Mouse (Mus musculus): Measurements from ENCODE around the gene Fam136a.
"Not testable (repeated sequence)": the region's sequence is repeated elsewhere in the genome, so short reads cannot be mapped to it uniquely, and the experiment has no call there.

Fam136a gene

DNA sequence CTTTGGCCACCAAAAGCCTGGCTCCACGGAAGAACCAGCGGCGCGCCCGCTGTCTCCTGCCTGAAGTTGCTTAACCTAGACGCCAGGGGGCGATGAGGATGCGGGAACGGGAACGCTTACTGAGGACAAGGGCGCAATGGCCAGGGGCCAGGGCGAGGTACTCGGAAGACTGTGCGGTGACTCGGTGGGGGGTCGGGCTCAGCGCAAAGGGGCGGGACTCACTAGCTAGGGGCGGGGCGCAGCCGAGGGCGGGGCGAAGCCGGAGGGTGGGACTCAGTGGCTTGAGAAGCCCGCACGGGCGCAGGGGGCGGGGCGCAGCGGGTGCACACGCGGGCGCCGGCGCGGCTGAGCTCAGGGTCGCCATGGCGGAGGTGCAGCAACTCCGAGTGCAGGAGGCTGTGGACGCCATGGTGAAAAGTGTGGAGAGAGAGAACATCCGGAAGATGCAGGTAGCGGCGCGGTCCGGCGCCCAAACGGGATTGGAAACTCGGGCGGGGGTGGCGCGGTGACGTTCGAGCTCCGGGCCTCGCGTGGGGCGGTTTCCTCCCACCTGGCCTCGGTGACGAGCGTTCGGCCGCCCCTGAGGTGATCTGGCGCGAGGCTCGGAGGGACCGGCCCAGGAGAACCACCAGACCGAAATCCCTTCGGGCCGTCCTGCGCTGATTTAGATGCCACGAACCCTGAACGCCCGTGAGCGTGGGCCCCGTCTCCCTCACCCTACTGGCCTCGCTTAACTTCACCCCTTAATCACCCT lies at the start of gene Fam136a:
Gene Fam136a (plus strand): TSS at position 276 of the 754 bp plus-strand sequence.
- DNase-seq, result peak; percentile 93

DNA sequence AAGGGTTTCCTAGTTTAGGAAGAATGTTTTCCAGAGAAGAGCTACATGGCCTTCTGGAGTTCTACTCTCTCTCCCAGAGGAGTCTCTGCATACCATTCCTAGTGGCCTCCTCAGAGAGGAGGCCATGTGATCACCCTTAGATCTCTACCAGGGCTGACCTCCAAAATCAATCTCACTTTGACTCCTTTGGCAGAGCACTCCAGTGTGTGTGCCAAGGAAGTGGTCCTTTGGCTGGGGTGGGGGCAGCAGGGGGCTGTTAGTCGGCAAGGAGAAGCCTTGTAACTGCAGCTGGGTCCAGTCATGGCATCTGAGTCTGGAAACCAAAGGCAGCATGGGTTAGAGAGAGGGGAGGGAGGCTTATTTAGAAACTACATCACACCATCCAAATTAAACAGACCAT lies 48.4 kb upstream of the Fam136a start:
- DNase-seq, result no peak

DNA sequence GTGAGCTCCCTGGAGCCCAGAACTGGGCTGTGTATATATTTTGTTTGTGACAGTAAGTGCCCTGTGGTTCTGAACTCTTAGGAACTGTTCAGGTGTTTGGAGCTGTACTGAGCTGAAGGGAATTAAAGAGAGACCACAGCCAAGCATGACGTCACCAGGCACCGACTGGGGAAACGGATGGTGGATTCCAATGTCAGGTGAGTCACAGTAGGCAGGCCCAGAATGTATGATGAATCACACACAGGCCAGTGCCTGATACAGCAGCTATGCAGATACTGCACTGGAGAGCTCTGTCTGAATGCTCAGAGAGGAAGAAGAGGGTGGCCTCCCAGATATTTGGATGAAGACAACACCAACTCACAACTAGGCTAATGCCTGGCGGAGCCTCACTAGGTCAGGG lies 46.6 kb upstream of the Fam136a start:
- peak; percentile 49 for DNase-seq

DNA sequence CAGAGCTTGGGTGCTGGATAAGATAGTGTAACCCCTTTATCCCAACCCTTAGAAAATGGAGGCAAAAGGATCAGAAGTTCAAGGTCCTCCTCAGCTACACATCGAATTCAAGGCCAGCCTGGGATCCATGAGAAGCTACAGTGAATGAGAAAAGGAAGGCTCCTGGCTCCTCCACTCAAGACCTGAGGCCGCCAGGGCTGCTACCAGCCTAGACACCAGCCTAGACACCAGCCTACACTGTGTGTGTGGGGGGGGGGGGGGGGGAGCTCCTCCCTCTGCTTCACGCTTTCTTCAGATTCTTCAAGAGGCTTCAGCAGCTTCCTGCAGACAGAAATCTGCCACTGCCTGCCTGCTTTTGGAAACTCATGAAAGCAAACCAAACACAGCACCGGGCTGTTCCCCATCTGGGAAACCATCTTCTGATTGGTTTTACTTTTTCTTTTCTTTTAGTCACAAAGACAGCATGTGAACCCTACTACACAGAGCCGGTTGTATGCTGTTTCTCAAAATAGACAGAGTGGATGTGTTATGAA lies 43.3 kb upstream of the Fam136a start:
- no peak for DNase-seq

DNA sequence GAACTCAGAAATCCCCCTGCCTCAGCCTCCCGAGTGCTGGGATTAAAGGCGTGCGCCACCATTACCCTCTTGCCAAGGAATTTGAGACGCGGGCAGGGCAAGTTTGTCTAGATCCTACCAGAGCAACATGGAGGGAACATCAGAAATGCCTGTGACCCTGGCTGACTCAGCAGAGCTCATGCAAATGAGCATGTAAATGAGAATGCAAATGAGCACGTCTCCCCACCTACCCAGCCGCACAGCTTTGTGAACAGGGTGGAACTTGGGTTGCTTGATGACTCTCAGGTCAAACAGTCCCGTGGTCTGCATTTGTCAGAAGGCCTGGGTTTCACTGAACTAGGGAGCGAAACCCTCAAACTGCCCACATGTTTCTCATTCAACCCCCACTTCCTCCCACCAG lies 42.5 kb upstream of the Fam136a start:
- no peak for DNase-seq

DNA sequence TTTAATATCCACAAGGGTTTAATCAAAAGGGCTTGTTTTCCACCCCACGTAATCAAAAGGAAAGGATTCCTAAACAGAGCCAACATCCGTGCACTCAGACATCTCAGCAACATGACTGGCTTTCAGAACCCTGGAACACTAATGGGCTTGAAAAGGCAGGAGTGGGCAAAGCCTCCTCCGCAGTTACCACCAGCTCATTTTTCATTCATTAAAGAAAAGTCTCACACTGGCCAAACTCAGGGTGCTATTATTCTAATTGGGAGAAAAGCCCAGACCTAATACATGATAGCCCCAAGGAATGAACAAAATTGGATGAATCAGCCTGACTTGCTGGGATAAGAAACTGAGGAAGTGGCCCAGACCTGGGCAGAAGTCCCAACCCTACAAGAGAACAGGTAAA lies 41.0 kb upstream of the Fam136a start:
- no peak for DNase-seq

DNA sequence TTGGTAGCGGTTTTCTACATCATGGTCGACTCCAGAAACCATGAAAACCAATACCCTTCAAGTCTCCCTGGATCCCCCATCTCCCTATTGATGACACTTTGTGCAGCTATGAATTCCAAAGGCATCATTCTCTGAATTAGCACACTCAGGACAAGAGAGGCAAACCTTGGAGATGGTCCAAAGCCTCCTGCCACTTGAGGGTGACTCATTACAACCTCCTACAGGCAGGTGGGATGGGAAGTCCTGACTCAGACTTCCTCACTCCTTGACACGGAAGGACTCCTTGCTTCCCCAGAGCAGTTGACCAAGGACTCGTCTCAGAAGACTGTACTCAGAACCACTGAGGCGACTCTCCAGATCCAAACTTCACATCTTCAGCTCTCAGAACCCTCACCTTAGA lies 39.8 kb upstream of the Fam136a start:
- peak; percentile 32 for DNase-seq

DNA sequence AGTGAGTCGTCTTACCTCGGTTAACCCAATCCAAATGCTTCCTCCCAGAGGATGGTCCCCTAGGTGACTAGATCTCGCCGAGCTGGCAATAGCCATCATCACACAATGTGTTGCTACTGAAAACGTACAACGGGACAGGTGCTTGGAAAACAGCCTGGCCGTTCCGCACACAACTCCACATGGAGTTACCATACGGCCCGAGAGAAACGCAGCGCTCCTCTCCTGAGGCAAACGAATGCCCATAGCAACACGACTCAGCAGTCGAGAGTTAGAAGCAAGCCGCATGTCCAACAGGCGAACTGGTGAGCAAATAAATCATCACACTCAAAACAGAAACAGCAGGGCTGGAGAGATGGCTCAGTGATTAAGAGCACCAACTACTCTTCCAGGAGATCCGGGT lies 38.6 kb upstream of the Fam136a start:
- DNase-seq, result no peak

DNA sequence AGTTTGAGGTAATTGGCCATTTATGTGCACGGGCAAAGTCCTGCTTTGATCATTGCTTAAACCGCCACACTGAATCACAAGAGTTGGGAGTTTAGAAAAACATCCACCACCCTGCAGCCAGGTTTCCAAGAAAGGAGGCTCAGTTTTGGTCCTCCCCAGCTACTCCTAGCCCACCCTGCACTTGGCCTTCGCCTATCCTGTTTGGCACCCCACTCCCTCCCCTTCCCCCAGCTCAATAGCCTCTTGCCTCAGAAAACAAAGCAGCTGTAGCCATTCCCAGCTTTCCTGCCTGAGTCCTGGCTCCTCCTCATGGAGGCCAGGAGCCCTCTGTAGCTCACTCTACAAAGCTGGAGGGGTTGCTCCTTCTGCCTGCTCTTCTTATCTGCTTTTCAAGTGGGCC lies 37.1 kb upstream of the Fam136a start:
- no peak for DNase-seq

DNA sequence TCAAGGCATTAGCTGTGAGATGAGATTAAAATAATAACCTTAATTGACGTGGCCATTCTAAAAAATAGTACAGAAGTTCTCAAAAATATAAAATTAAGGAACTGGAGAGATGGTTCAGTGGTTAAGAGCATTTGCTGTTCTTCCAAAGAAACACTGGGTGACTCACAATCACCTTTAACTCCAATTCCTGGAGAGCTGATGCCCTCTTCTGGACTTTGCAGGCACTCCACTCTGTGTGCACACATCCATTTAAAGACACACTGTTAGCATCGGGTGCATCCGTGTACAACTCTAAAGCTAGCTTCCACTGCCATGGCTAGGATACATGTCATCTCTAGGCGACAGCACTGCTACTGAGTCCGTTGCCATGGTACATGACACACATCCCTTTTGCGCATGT lies 35.5 kb upstream of the Fam136a start:
- no peak for DNase-seq

DNA sequence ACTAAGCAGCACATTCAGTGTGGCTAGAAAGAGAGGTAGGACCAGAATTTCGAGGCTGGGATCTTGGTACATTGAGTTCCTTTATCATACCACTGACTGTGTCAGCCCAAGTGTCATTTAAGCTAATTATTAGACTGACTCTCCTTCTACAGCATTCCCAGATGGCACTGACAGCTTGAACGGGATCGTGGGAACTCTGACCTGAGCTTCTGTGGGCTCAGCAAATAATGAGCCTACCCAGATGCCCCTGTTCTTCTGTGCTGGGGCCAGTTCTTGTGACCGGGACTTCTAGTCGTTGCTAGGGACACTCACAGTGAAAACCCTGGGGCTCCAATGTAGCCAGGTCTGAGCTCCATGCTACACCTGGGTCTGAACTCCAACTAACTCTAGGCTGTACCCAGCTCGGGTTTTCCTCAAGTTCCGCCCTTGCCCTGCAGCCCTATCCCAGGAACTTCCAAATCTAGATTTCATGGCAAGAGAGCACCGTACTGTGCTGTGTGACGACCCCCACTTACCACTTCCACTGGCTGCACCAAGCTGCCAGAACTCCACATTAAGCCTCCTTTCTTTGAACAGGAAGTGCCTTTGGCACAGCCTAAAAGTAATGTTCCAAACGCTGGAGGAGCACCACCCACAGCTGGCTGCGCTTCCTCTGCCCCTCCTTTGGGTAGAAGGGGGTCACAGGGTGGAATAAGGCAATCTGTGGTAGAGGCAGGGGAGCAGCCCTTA lies 30.2 kb upstream of the Fam136a start:
- no peak for DNase-seq

DNA sequence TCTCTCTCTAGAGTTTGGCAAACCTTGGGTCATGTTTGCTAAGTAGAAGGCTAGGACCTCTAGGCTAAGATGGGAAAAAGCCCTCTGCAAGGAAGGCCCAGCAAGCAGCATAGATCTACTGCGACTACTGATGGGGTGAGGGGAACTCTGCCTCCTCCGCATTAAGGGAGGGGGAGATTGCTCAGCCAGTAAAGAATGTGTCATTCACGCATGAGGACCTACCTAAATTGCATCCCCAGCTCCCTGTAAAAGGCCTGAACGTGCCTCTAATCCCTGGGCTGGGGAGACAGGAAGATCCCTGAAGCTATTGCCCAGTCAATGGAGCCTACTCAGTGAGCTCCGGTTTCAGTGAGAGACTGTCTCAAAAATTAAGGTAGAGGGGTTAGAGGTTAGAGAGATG lies 29.6 kb upstream of the Fam136a start:
- DNase-seq, result no peak

DNA sequence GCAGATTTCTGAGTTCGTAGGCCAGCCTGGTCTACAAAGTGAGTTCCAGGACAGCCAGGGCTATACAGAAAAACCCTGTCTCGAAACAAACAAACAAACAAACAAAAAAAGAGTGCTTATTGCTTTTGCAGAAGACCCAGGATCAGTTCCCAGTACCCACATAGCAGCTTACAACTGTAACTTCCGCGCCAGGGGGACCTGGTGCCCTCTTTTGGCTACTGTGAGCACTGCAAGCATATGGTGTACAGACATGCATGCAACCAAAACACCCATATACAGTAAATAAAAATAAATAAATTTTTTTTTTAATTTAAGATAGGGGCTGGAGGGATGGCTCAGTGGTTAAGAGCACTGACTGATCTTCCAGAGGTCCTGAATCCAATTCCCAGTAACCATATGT lies 29.1 kb upstream of the Fam136a start:
- not testable (repeated sequence) for DNase-seq

DNA sequence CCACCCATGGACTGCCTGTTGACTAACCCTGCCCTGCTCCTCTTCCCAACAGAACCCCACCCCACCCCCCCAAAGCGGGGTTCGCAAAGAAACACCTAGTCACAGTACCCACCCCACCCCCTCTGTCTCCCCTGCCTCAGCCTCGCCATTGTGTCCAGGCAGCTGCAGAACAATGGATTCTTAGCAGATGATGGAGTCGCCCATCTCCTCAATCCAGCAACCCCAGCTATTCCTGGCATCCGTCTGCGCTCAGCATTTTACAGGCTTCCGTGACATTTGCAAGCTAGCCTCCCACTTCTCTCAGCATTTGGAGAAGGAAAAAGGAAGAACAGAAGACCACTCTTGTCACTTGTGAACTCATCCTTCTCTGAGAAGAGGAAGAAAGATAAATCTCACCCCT lies 21.8 kb upstream of the Fam136a start:
- DNase-seq, result peak; percentile 25

DNA sequence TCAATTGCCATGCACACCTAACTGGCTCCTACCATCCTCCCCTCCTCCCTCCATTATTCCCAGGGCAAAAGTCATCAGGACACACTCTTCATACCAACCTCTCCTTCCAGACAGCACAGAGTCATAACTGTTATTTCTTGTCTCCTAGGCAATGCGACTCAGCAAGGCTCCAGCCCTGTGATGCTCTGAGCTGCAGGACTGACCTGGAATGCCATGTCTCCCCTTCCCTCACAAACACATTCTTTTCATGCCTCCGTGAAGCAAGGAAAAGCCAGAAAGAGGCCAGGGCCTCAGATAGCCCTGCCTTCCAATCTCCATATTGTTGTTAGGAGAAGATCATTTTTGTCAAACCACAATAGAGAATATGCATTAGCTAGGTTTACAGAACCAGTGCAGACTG lies 19.4 kb upstream of the Fam136a start:
- DNase-seq, result no peak

DNA sequence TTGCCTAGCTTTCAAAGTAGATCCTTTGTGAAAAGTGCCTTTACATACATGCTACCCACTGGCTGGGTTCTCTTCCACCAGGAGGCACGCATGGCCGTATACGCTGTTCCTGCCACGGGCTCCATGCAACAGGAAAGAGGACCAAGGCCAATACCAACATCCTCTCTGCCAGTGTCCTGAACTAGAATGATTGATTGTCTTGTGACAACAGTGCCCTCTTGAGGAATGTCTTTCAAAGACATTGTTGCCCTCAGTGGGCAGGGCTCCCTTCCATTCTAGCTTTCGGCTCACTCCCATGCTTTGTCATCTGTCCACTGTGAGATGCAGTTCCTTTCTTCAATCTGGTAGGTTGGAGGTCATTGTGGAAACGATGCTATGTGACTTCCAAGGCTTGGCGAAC lies 16.2 kb upstream of the Fam136a start:
- peak; percentile 24 for DNase-seq

DNA sequence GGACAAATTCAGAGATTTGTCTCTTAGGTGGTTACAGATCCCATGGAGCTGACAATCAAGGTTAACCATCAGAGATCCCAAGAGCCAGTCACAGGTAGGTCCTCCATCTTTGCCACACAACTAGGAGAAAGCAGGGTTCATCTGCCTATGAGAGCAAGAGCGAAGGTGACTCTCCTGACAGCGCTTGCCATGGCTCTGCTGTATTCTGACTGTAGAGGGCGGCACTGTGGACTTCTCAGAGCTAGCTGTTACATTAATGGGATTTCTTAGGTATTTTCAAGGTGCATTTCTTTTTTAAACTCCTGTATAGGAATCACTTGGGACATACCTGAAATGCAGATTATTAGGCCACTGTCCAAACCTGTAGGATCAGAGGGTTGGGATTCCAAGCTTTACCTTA lies 10.5 kb upstream of the Fam136a start:
- DNase-seq, result no peak

DNA sequence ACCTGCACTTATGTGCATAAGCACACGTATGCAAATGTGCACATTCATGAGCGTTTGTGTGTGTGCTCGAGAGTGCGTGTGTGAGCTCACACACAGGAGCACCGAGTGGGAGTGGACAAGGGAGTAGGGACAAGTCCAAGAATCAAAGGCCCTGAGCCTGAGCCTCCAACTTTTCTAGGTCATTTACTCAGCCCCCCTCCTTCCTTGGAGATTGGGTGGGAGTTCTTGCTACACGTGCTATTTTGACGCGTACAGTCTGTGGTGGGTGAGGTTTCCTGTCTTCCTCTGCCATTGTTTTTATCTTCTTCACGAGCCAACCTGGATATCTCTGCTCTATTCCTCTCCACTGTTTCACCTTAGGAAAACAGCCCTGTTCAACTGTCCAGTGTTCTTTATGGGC lies 8.5 kb upstream of the Fam136a start:
- no peak for DNase-seq

DNA sequence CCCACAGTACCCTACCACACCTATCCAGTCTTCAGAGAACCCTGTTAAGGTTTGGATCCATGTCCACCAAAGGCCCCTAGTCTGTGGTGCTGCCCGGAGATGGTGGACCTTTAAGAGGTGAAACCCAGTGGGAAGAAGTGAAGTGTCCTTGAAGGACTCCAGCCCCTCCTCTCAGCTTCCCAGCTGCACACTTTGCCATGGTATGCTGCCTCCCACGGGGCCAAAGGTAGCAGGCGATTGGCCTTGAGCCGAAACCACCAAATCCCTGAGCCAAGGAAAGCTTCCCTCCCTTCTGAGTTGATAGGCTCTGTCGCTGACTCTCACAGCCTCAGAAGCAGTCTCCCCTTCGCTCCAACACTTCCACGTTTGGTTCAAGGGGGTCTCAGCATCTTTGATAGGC lies 4.8 kb upstream of the Fam136a start:
- DNase-seq, result no peak

DNA sequence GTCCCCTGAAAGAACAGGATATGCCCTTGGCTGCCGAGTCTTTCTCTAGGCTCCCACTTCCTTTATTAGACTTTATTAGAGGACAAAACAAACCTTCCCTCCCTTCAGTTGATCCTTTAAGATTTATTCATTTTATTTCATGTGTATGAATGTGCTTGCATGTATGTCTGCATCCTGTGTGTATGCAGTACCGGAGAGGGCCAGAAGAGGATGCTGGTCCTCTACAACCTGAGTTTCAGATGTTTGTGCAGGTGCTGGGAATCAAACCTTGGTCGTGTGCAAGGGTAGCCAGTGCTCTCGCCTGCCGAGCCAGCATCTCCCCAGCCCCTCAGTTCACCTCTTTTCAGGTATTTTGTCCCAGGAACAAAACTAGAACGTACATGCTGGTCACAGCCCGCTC lies 4.1 kb upstream of the Fam136a start:
- no peak for DNase-seq

DNA sequence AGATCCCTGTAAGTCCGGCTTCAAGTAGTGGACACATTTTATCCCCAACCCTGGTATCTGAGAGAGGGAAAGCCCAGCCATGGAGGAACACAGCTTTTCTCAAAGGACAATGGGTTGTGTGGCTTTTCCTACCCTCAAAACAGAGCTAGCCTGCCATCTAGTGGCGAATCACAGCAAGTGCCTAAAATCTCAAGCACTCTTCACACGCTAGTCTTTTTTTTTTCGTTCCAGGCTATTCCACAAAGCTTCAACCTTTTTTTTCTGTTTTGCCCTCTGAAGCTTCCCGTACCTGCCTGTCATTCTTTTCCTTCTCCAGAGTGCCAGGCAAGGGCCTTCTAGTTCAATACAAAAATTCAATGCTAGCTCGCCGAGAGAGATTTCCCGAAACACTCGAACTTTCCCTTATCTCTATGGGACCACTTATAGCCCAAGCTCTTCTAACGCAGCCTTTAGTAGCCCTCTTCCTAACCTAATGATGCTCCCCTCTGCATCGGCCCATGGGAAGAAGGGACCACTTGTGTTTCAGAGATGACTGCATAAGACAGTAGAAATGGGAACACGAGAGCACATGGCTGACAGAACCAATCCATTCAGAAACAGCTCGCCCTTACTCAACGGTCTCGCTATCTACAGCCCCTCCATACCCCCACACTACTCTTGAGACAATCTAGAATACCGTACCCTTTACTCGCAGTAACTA lies 854 bp upstream of the Fam136a start:
- peak; percentile 80 for DNase-seq

DNA sequence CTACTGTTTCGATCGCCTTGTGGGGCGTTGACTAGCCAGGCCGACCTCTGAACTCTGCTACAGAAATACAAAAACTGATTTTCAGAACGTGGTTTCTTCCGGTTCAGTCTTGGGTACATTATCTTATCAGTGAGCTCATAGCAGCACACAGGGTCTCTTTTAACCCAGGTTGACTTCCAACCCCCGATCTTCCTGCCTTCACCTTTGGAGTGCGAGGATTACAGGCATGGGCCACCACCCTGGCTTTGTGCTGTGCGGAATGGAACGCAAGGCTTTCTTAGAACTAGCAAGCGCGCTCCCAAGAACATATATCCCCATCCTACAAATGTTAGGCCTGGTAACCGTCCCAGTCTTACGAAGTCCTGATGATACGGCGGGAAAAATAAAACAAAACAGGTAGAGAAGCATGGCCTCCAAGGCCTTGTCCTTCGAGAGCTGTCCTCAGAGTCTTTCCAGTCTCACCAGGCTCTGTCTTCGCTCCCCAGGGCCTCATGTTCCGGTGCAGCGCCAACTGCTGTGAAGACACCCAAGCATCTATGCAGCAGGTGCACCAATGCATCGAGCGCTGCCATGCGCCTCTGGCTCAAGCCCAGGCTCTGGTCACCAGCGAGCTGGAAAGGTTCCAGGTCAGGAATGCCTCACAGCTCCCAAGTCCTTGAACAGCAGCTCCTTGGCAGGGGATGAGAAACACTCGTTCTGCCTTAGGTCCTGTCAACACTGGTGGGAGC lies 843 bp downstream of the Fam136a start:
- DNase-seq, result peak; percentile 23

DNA sequence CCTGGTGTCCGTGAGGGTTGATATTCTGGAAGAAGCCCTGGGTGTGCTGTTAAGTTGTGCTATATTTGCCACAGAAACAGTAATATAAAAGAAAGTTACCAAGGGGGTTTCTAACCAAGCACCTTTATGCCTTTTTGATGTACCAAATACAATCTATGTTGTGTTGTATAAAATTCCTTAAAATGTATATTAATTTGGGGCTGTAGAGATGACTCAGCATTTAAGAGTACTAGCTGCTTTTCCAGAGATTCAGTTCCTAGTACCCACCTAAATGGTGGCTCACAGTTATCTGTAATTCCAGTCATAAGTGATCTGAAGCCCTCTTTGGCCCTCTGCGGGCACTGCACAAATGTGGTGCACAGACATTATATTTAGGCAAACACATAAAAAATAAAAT lies 1.4 kb downstream of the Fam136a start:
- DNase-seq, result no peak
